Mouse (Mus musculus): ENCODE measurements around the gene Nelfa.
A peak's percentile ranks its signal among the peaks of the same experiment; 100 is the strongest.
"Not testable (repeated sequence)": the region's sequence is repeated elsewhere in the genome, so short reads cannot be mapped to it uniquely, and the experiment has no call there.

Nelfa gene

DNA sequence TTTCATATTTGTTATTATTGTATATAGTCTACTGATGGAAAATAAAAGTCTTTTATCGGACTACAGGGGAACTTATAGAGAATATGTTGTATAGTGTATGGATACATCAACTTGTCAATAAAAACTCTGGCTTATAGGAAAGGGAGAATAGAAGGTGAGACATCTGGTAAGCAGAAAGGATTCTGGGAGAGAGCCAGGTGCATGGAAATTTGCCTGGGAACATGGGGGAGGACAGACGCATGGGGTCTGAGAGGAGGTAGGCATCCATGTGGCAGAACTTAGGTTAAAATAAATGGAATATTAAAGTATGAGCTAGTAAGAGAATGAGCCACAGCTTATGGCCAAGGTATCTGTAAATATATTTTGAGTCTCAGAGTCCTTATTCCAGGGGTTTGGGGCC, 16.2 kb downstream of the Nelfa start:
- no peak for DNase-seq (ENCODE audit: low read depth, low spot score)

DNA sequence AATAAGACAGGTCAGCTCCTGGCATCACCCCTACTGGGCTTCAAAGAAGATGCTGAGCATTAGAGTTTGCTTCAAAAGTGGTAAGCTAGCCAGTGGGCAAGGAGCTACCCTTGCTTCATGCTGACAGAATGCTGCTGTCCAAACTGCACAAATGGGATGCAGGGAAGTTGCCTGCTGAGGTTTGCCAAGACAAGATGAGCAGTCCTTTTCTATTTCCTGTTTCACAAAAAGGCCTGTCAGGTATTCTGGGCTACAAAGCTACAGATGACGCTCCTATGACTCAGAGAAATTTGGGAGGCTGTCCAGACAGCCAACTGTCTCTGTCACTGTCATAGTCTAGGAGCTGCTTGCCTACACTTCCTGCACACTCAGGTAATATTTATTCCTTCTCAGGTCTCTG, 16.7 kb downstream of the Nelfa start:
- peak; percentile 96 for DNase-seq (ENCODE audit: low read depth, low spot score)

DNA sequence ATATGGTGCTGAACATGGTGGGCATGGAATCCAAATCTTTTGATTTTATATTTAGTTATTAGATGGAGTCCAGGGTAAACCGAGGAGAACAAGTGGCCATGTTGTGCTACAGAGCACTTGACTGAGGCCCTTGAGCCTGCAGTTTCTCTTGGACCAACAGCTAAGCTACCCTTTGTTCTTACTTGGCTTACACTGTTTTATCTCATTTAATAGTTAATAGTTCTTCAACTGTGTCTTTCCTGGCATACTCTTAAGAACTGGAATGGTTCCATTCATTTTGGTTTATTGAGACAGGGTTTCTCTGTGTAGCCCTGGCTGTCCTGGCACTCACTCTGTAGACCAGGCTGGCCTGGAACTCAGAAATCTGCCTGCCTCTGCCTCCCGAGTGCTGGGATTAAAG, 19.6 kb downstream of the Nelfa start:
- not testable (repeated sequence) for DNase-seq (ENCODE audit: low read depth, low spot score)

DNA sequence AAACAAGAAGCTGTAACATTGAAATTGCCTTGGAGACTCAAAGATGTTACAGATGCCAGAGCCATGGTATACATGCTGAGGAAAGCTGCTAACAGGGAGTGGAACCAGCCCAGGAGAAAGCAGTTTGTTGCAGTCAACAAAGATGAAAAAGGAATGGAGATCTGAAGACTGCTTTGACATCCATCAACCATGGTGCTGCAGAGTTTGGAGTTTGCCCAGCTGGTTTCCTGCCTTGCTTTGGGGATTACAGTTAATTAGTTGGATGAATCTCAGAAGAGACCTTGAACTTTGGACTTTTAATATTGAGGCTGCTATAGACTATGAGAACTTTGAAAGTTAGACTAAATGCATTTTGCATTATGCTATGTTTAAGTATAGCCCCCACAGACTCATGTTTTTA, 21.2 kb downstream of the Nelfa start:
- not testable (repeated sequence) for DNase-seq (ENCODE audit: low read depth, low spot score)

DNA sequence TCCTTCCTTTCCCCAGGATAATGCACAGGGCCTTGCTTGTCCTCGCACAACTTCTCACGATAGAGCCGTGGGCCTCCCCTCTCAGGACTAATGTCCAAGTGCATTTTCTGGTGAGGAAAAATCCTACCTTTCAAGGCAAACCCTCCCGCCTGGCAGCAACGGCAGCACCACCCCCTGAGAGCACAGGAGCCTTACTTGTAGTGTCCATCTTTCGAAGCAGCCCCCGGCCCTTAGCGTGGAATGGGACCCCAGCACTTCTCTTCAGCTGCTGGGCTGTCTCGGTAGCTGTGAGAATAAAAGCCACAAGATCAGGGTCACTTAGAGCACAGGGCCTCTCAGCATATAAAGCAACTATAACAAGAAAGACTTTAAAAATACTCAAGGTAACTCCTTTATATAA, 33.0 kb downstream of the Nelfa start:
- DNase-seq (ENCODE audit: low read depth, low spot score): no peak

DNA sequence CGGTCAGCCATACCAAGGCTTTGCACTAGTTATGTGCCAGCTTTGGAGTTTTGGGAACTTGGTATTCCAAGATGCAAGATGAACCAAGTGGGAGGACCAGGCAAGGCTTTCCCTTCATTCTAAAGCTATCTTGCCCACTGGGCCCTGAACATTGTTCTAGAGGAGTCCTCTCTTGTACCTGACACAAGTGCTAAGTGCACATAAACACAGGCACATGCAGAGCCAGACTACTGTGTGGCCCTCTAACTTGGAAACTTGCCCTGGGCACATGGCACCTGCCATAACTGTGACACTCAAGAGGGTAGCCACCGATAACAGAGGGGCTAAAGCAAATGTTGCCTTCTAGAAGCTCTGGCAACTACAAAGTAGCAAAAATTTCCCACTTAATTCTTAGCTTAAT, 33.5 kb downstream of the Nelfa start:
- DNase-seq (ENCODE audit: low read depth, low spot score): no peak

DNA sequence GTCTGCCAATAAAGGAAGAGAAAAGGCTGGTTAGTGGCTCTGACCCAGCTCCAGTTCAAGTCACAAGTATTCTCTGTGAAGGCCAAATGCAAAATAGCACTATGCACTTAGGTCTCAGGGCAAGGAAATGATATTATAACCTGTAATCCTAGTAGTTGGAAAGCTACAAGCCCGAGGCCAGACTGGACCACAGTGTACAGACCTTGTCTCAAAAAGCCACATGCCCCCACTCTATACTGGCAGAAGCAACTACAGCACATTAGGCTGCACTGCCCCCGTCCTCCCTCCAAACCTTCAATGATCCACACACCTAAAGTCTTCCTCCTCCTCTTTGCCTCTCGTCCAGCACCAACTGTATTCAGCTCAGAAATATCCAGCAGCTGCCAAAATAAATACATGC, 34.9 kb downstream of the Nelfa start:
- no peak for DNase-seq (ENCODE audit: low read depth, low spot score)

DNA sequence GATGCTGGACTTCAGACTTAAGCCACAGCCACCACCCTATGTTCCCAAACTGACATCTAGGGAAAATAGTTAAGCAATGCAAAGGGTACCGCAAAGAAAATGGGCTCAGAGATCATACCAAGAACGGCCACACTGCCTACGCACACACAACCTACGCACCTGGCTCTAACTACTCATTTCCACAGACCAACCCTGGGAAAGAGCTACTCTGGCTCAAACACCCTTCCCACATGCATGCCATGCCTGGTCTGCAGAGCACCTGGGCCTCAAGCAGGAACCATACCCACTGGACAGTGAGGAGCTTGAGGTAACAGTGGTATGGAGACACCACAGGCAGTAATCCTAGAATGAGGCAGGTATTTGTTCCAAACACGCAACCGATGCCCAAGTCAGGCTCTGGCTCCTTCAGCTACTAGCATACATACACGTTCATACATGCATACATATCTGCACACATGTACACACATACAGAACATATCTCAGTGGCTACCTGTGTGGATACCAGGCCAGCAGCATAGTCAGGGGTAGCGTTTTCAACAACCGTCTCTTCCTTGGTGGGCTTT, 35.4 kb downstream of the Nelfa start:
- DNase-seq (ENCODE audit: low read depth, low spot score): no peak

DNA sequence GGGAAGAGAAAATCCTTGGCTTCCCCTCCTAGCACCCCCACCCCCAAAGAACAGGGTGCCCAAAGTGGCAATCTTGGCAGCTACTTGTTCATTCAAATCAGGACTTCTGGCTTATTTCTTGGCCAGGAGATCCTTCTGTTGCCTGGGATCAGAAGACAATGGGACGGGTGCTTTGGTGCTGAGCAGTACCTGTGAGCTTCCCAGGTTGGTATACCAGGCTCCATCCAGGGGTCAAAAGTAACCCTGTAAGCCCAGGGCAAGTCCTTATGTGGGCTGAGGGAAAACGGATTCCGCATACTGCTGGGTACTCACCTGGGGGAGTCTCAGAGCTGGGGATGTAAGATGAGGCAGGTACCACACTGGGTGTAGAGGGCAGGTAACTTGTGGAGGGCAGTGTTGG, 36.1 kb downstream of the Nelfa start:
- no peak for DNase-seq (ENCODE audit: low read depth, low spot score)

DNA sequence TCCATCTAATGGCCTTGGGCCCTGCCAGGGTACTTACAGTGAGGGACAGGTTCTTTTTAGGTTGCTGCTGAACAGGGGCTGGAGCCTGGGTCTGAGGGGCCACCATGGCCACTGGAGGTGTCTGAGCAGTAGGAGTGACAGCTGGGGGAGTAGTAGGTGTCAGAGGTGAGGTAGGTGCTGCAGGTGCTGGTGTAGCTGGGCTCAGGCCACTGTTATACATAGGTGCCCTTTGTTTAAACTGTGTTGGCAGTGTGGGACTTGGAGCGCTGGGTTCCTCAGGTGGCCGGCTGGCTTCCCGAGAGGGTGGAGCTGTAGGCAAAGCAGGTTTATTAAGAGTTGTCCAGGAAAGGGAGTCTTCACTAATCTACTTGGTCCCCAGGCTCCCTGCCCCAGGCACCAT, 37.0 kb downstream of the Nelfa start:
- no peak for DNase-seq (ENCODE audit: low read depth, low spot score)

DNA sequence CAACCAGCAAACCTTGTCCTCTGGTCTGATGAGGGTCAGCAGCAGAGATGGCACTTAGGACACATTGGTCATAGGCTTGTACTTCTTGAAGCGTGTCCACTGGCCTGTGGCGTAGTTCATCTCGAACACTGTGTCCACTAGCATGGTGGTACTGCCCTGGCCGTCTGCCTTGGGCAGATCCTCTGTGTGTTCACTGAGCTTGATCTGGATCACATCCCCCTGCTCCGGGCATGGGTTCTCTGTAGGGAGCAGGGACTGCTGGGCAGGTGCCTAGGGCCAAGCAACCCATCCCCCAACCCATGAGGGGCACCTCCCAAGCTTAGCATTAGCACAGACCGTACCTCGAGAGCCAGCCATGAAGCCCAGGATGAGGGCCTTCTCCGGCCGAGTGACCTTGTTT, 37.5 kb downstream of the Nelfa start:
- DNase-seq (ENCODE audit: low read depth, low spot score): no peak

DNA sequence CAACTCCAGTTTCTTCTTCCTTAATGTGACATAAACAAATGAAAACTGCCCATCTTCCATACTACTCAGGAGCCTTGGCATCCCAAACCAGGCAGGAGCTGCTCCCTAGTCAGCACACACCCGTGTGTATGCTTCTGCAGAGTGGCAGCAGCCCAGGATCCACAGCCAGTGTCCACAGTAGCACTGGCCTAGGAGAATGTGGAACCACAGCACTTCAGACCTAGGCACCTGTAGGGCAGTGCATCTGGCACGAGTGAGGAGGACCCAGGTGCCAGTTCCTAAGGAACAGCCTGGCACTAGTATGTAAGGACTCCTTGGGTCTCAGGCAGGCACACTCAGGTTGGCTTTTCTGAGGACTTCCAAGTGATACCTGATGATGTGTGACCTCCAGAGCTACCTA, 39.1 kb downstream of the Nelfa start:
- DNase-seq (ENCODE audit: low read depth, low spot score): no peak

DNA sequence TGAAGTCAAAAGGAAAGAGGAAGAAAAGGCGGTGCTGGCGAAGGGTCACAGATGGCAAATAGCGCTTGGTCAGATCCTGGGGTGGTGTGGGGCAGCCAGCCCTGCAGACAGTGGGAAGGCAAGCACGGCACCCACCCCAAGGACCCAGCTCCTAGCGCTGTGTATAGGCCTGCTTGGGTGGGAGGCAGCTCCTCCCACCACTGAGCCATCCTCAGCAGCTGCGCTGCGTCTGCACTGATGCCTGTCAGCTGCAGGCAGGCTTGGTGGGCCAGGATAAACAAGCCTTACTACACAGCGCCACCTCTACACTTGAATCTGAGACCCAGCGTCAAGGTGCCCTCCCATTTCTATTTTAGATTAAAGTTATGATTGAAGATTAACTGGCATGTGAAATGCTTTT, 41.1 kb downstream of the Nelfa start:
- peak; percentile 56 for DNase-seq (ENCODE audit: low read depth, low spot score)

DNA sequence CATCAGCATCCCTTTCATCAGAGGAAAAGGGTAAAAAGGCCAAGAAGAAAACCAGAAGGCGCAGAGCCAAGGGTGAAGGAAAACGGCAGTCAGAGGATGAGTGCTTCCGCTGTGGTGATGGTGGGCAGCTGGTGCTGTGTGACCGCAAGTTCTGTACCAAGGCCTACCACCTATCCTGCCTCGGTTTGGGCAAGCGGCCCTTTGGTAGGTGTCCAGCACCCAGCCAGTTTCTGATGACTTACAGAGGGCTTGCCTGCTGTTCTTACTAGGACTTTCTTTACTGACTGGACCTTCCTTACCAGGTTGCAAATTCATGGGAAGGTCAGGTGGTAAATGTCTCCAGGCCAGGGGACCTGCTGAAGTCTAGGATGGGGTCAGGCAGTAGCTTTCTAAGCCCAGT, 42.8 kb downstream of the Nelfa start:
- no peak for DNase-seq (ENCODE audit: low read depth, low spot score)

DNA sequence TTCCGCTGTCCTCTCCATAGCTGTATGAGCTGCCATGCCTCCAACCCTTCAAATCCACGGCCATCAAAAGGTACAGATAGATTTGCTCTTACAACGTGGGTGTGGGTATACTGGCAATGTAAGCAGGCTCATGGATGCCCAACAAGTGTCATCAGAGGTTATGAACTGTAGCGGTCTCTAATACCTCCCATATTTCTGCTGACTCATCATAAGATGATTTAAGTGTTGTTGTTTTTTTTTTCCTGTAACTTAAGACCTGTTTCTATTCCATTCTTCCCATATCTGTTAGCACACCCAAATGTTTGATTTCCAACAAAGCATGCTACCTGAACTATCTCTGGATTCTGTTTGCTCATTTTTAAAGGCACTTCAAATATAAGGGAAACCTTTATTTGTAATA, 55.1 kb downstream of the Nelfa start:
- no peak for DNase-seq (ENCODE audit: low read depth, low spot score)

DNA sequence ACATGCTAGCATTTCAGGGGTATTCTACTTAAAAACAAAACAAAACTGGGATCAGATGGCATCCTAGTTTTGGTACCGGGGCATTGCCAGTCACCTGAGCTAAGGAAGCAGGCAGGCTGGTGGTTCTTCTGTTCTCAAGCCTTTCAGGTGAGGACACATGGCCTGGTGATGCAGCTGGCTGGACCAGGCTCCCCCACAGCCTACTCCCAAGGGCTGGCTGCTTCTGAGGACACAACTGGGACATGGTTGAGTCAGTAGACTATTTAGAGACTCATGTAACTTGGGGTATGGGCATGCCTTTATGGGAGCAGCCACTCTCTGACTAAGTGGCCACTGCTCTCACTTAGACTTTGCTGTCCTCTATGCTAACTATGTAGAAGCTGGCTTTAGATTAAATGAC, 60.7 kb downstream of the Nelfa start:
- DNase-seq (ENCODE audit: low read depth, low spot score): peak; percentile 33

DNA sequence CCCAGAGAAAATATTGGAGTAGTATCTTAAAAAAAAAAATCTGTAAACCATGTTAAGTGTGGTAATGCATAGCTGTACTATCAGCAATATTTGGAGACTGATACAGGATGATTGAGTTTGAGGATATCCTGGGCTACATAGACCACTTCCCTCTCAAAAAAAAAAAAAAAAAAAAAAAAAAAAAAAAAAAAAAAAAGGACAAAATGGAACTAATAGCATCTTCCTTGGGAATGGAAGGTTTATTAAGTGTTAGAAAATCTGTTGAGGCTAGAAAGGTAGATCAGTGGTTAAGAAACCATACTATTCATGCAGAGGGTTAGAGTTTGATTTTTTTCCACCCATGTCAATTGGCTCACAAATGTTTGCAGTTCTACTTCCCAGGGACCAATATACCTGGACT, 78.5 kb downstream of the Nelfa start:
- no peak for DNase-seq (ENCODE audit: low read depth, low spot score)

DNA sequence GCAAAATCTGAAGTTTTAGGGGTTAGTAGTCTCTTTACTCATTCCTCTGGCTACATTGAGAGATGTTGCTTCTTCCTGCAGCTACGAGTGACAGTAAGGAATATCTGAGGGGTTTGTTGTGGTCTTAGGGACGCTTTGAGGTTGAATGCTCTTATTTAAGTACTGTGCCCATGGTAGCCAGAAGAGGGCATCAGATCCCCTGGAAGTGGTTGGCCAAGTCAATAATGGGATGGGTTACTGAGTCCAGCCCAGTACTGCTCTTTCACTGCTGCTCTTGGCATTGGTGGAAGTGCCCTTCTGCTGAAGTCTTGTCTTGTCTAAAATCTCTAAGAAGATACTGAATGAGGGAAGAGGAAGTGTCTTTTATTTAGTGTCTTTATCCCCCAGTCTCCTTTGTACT, 82.2 kb downstream of the Nelfa start:
- DNase-seq (ENCODE audit: low read depth, low spot score): peak; percentile 25

DNA sequence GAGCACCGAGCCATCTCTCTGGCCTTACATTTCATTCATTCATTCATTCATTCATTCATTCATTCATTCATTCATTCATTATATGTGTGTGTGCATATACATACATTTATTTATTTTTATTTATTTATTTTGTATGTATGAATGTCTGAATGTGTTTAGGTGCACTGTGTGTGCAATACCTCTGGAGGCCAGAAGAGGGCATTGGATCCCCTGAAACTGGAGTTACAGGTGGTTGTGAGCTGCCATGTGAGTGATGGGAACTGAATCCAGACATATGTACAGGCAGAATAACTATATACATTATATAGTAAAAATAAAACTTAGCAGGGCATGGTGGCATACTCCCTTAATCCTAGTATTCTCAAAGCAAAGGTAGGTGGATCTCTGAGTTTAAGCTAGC, 83.1 kb downstream of the Nelfa start:
- DNase-seq (ENCODE audit: low read depth, low spot score): no peak

DNA sequence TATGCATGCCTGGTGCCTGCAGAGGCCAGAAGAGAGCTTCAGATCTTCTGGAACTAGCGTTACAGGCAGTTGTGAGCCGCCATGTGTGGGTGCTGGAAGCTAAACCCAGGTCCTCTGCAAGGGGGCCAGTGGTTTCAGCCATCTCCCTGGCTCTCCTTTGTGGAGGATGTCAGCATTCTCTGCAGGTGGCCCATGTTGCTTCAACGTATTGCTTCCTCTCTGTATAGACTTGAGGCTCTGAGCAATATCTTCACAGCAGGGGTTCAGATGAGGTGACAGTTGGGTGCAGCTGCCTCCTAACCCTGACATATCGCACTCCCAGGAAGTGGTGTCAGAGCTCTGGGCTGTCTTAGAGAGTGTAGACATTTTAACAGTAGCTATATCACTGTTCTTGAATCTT, 84.7 kb downstream of the Nelfa start:
- DNase-seq (ENCODE audit: low read depth, low spot score): no peak
